Mouse (Mus musculus) common myeloid progenitor, adult 5-6 weeks (primary cell): Measurements from ENCODE around the gene Pabpc4l. TPM values are rescaled to one million over a fixed set of nuclear protein-coding genes. Genes with fewer than 3 reads are reported as not detected.
"Not testable (repeated sequence)": the region's sequence is repeated elsewhere in the genome, so short reads cannot be mapped to it uniquely, and the experiment has no call there.

ENCODE experiments used
- ATAC-seq: replicated peaks from 2 replicates; pipeline ENCODE4 v1.8.0; 2016; ENCODE audit warnings: low read depth, mild to moderate bottlenecking, moderate TSS enrichment, inconsistent platforms; ENCODE audit not compliant: poor library complexity, severe bottlenecking
- total RNA-seq: library from RNA; stranded (forward); fragments of 200-1000, 187-1606 nt; gene quantifications from 2 replicates; pipeline ENCODE4 v1.2.3, GENCODE M21; 2017

The Pabpc4l gene
- 0.09 TPM in 1 of 2 replicates, not detected in the other for total RNA-seq

GRCm38 (mm10) chr3:46447481-46448265 lies at the start of gene Pabpc4l:
TSS of gene Pabpc4l (minus strand) at chr3:46448219.
- peak; percentile 85 for ATAC-seq

GRCm38 (mm10) chr3:46490989-46491259 lies 42.9 kb upstream of the Pabpc4l start:
- ATAC-seq = no peak

GRCm38 (mm10) chr3:46490132-46490988 lies 42.3 kb upstream of the Pabpc4l start:
- no peak for ATAC-seq

GRCm38 (mm10) chr3:46486091-46486490 lies 38.1 kb upstream of the Pabpc4l start:
- not testable (repeated sequence) for ATAC-seq

GRCm38 (mm10) chr3:46448266-46448532 lies 180 bp upstream of the Pabpc4l start:
- ATAC-seq = 0 out of 2 replicates have a peak, but pooled peaks have one; percentile 22

GRCm38 (mm10) chr3:46431416-46431815 lies 16.6 kb downstream of the Pabpc4l start:
- no peak for ATAC-seq
